ENCODE assay signal across 17 mouse cellular contexts in genomic region chr2:23034692-23035435, GRCm38 (mm10). TPM values are rescaled to one million over a fixed set of nuclear protein-coding genes. Genes with fewer than 3 reads are reported as not detected.
DNase-seq lines count a peak whose midpoint lies in the region; TF ChIP-seq lines count a peak whose summit lies in the region.
"Had no signal": no experiment of that assay in that cellular context is flagged by ENCODE, and none has a peak within 500 bp of the region (broad histone marks: within the 10 kb centered on the region; RNA-seq: fewer than 3 reads in every experiment).

No protein-coding gene starts in this region.

- no peak overlapping the region for H3ac ChIP-seq in C2C12 (ENCODE audit: control insufficient read depth, insufficient read length, low read depth)

- TF ChIP-seq CTCF in C2C12 (IDR thresholded peaks at IDR 0.05; ENCODE audit: control insufficient read depth, insufficient read depth, insufficient read length) = no peak

- H3K79me2 ChIP-seq in C2C12 (ENCODE audit: control insufficient read depth, insufficient read depth) = peaks cover 99% of the 10 kb centered on the region

- peak; percentile 45 for DNase-seq in gastrocnemius, adult 18-20 months (ENCODE audit: low spot score)
- DNase-seq in gastrocnemius, postnatal 36 days = no peak
- peak; percentile 35 for DNase-seq in layer of hippocampus, adult 9-10 months (ENCODE audit: low spot score)
- no peak for DNase-seq in layer of hippocampus, postnatal 25 days (ENCODE audit: extremely low spot score in 1 of 2, low spot score in 1 of 2)
- peak; percentile 70 for DNase-seq in fibroblast of lung, adult 2 months (ENCODE audit: low read depth)
- DNase-seq in urinary bladder, postnatal 4 days (ENCODE audit: low spot score in 2 of 2) = no peak
- no peak for DNase-seq in kidney, postnatal 14 days
- DNase-seq: cerebellum, postnatal 25 days; forebrain, postnatal 0 days; liver; right cerebral cortex, postnatal 4 days; thymus, postnatal 14 days had no signal

- intact Hi-C loops in gastrocnemius, postnatal 36 days (cut with DNase I) = no loop called here

- no peak overlapping the region for H3K4me3 ChIP-seq in C2C12 (ENCODE audit: insufficient read depth, poor library complexity, severe bottlenecking)
- H3K4me3 ChIP-seq: erythroblast, embryonic 14.5 days; kidney, embryonic 15.5 days; neural tube, embryonic 13.5 days had no signal

- H3K79me3 ChIP-seq in C2C12 (ENCODE audit: low read depth) = peaks cover 92% of the 10 kb centered on the region

- no peaks in the 10 kb centered on the region for H3K27me3 ChIP-seq in C2C12 (ENCODE audit: control insufficient read depth, insufficient read depth, insufficient read length)
- H3K27me3 ChIP-seq: kidney, embryonic 15.5 days; megakaryocyte, embryonic 14.5 days; neural tube, embryonic 13.5 days had no signal

- peaks cover 34% of the 10 kb centered on the region for H3K36me3 ChIP-seq in C2C12 (ENCODE audit: control insufficient read depth, insufficient read depth)
- H3K36me3 ChIP-seq: neural tube, embryonic 13.5 days had no signal

TF ChIP-seq in C2C12, 6 proteins besides CTCF, POLR2A, EP300 and RAD21:
- no peak for TF ChIP-seq USF1 (IDR thresholded peaks at IDR 0.05; ENCODE audit: low read depth)
- no peak for TF ChIP-seq CEBPB (IDR thresholded peaks at IDR 0.05; ENCODE audit: low read depth)
- peak; percentile 83 for TF ChIP-seq MAX (IDR thresholded peaks at IDR 0.05)
- peak; percentile 97 for TF ChIP-seq FOSL1 (IDR thresholded peaks at IDR 0.05; ENCODE audit: insufficient read depth, low read length, poor library complexity, severe bottlenecking)

RNA-seq across cellular contexts. Expression of gene Abi1, which starts 5.2 kb away (rescaled TPM):
- 10 to 100 TPM; 17.4 to 22.4 TPM for total RNA-seq in gastrocnemius, adult 18-20 months (2021)
- 10 to 100 TPM; 14.6 to 15.7 TPM for total RNA-seq in gastrocnemius, postnatal 36 days (2021)
- total RNA-seq in layer of hippocampus, postnatal 25 days (2021) = 100 to 1,000 TPM; 221 to 244 TPM
- polyA plus RNA-seq in C2C12 (2012; fragmentation: generic; extraction: Trizol) = 22.0 TPM

RNA-seq across cellular contexts. Expression of gene Acbd5, which starts 33.1 kb away (rescaled TPM):
- total RNA-seq in gastrocnemius, adult 18-20 months (2021) = 10 to 100 TPM; 26.8 to 27.8 TPM
- 10 to 100 TPM; 22.1 to 24.2 TPM for total RNA-seq in gastrocnemius, postnatal 36 days (2021)
- total RNA-seq in layer of hippocampus, postnatal 25 days (2021) = 10 to 100 TPM; 79.1 to 84.2 TPM
- polyA plus RNA-seq in C2C12 (2012; fragmentation: generic; extraction: Trizol) = 4.2 TPM

Comparison
In these comparisons a context has a peak if more than half of its experiments do, and no peak if none do; other contexts are left out.
1. DNase-seq: peak in gastrocnemius, adult 18-20 months (single experiment), layer of hippocampus, adult 9-10 months (single experiment) and fibroblast of lung, adult 2 months (single experiment); none in gastrocnemius, postnatal 36 days (0 of 2), layer of hippocampus, postnatal 25 days (0 of 2), urinary bladder, postnatal 4 days (0 of 2) and kidney, postnatal 14 days (single experiment).
2. RNA of gene Abi1, which starts 5.2 kb away (total RNA-seq): 221 to 244 TPM in layer of hippocampus, postnatal 25 days; 17.4 to 22.4 TPM in gastrocnemius, adult 18-20 months and 14.6 to 15.7 TPM in gastrocnemius, postnatal 36 days; every median in the first group is over 4 times any median in the second.